Mouse (Mus musculus): ENCODE measurements around the gene Agbl2. TPM values are rescaled to one million over a fixed set of nuclear protein-coding genes. Genes with fewer than 3 reads are reported as not detected.

The Agbl2 gene
- polyA plus RNA-seq, 1 experiment from 2014 or later, result 0.05 TPM

Other genes with a start within 250 kb of the Agbl2 start
- gene Ptprj, start 202.1 kb upstream of the Agbl2 start, polyA plus RNA-seq (2015; fragmentation: Nextera tagmentation; extraction: Ambion mirVana), result 2.1 and 2.2 TPM in 2 replicates
- gene Nup160, start 105.5 kb upstream of the Agbl2 start, polyA plus RNA-seq (2015; fragmentation: Nextera tagmentation; extraction: Ambion mirVana), result 27.6 and 31.7 TPM in 2 replicates
- 25.8 and 26.9 TPM in 2 replicates for gene Fnbp4, start 37.4 kb upstream of the Agbl2 start, polyA plus RNA-seq (2015; fragmentation: Nextera tagmentation; extraction: Ambion mirVana)
- gene Mtch2, start 64.4 kb downstream of the Agbl2 start, polyA plus RNA-seq (2015; fragmentation: Nextera tagmentation; extraction: Ambion mirVana), result 109 and 117 TPM in 2 replicates
- 1.5 and 1.6 TPM in 2 replicates for gene C1qtnf4, start 103.1 kb downstream of the Agbl2 start, polyA plus RNA-seq (2015; fragmentation: Nextera tagmentation; extraction: Ambion mirVana)
- 15.7 TPM in 2 replicates for gene Kbtbd4, start 122.0 kb downstream of the Agbl2 start, polyA plus RNA-seq (2015; fragmentation: Nextera tagmentation; extraction: Ambion mirVana)
- gene Ndufs3, start 122.1 kb downstream of the Agbl2 start, polyA plus RNA-seq (2015; fragmentation: Nextera tagmentation; extraction: Ambion mirVana), result 143 and 146 TPM in 2 replicates
- gene Celf1, start 157.7 kb downstream of the Agbl2 start, polyA plus RNA-seq (2015; fragmentation: Nextera tagmentation; extraction: Ambion mirVana), result 46.8 and 47.9 TPM in 2 replicates